Mouse (Mus musculus): ENCODE measurements around the gene Casq1.
"Not testable (repeated sequence)": the region's sequence is repeated elsewhere in the genome, so short reads cannot be mapped to it uniquely, and the experiment has no call there.

The Casq1 gene

GRCm38 (mm10) chr1:172219451-172220406 is at the start of gene Casq1:
Casq1 (minus strand) TSS chr1:172219868.
- no peak for DNase-seq (ENCODE audit: extremely low spot score, low read depth, low spot score)

GRCm38 (mm10) chr1:172261477-172262078 is 41.9 kb upstream of the Casq1 start, which contains the start of gene Igsf8:
Igsf8 (plus strand) TSS chr1:172261641.
- DNase-seq (ENCODE audit: extremely low spot score, low read depth, low spot score) = no peak

GRCm38 (mm10) chr1:172258314-172258713 is 38.6 kb upstream of the Casq1 start, which contains the start of gene Atp1a4:
Atp1a4 (minus strand) TSS chr1:172258414.
- no peak for DNase-seq (ENCODE audit: extremely low spot score, low read depth, low spot score)

- no peak for DNase-seq (ENCODE audit: extremely low spot score, low read depth, low spot score)
Observed at GRCm38 (mm10) chr1:172247679-172248078, 28.0 kb upstream of the Casq1 start.

- DNase-seq (ENCODE audit: extremely low spot score, low read depth, low spot score) = no peak
Observed at GRCm38 (mm10) chr1:172247216-172247615, 27.5 kb upstream of the Casq1 start.

- not testable (repeated sequence) for DNase-seq (ENCODE audit: extremely low spot score, low read depth, low spot score)
Observed at GRCm38 (mm10) chr1:172244645-172245044, 25.0 kb upstream of the Casq1 start.

GRCm38 (mm10) chr1:172243547-172244205 is 24.0 kb upstream of the Casq1 start:
- no peak for DNase-seq (ENCODE audit: extremely low spot score, low read depth, low spot score)

GRCm38 (mm10) chr1:172242401-172242800 is 22.7 kb upstream of the Casq1 start:
- DNase-seq (ENCODE audit: extremely low spot score, low read depth, low spot score) = no peak

GRCm38 (mm10) chr1:172240945-172241708 is 21.5 kb upstream of the Casq1 start:
- DNase-seq (ENCODE audit: extremely low spot score, low read depth, low spot score) = no peak

- no peak for DNase-seq (ENCODE audit: extremely low spot score, low read depth, low spot score)
Observed at GRCm38 (mm10) chr1:172229215-172229614, 9.5 kb upstream of the Casq1 start.

GRCm38 (mm10) chr1:172228209-172228608 is 8.5 kb upstream of the Casq1 start:
- no peak for DNase-seq (ENCODE audit: extremely low spot score, low read depth, low spot score)

- no peak for DNase-seq (ENCODE audit: extremely low spot score, low read depth, low spot score)
Observed at GRCm38 (mm10) chr1:172221297-172222063, 1.8 kb upstream of the Casq1 start.

- DNase-seq (ENCODE audit: extremely low spot score, low read depth, low spot score) = no peak
Observed at GRCm38 (mm10) chr1:172220414-172220813, 746 bp upstream of the Casq1 start.

- no peak for DNase-seq (ENCODE audit: extremely low spot score, low read depth, low spot score)
Observed at GRCm38 (mm10) chr1:172218164-172218910, 1.3 kb downstream of the Casq1 start.

GRCm38 (mm10) chr1:172217148-172217547 is 2.5 kb downstream of the Casq1 start:
- peak; percentile 77 for DNase-seq (ENCODE audit: extremely low spot score, low read depth, low spot score)

- no peak for DNase-seq (ENCODE audit: extremely low spot score, low read depth, low spot score)
Observed at GRCm38 (mm10) chr1:172214748-172215147, 4.9 kb downstream of the Casq1 start.

- no peak for DNase-seq (ENCODE audit: extremely low spot score, low read depth, low spot score)
Observed at GRCm38 (mm10) chr1:172213771-172214170, 5.9 kb downstream of the Casq1 start.

GRCm38 (mm10) chr1:172212776-172213175 is 6.9 kb downstream of the Casq1 start:
- no peak for DNase-seq (ENCODE audit: extremely low spot score, low read depth, low spot score)

- no peak for DNase-seq (ENCODE audit: extremely low spot score, low read depth, low spot score)
Observed at GRCm38 (mm10) chr1:172207111-172207584, 12.5 kb downstream of the Casq1 start.
